Mouse (Mus musculus): ENCODE results near the gene Pou3f3. TPM values are rescaled to one million over a fixed set of nuclear protein-coding genes. Genes with fewer than 3 reads are reported as not detected.

The Pou3f3 gene
- polyA plus RNA-seq, 1 experiment: not detected

GRCm38 (mm10) chr1:42688541-42689125 lies 6.9 kb upstream of the Pou3f3 start:
- Histone ChIP-seq H3K27me3 (ENCODE audit: control insufficient read depth, insufficient read depth, low read length) (peaks cover 19% of the 10 kb centered on the region), H3K4me3 (ENCODE audit: extremely low read depth, insufficient read depth, insufficient read length) (no peak overlapping the region), H3K36me3 (ENCODE audit: control insufficient read depth, insufficient read depth, low read length) (no peaks in the 10 kb centered on the region), H3K4me1 (ENCODE audit: control insufficient read depth, insufficient read depth, insufficient read length) (no peaks in the 10 kb centered on the region), H3K27ac (ENCODE audit: insufficient read depth, low read length) (no peak overlapping the region)
- 15% methylated on average over 4 of the region's 4 CpGs for WGBS
- no peak for TF ChIP-seq POLR2A (IDR thresholded peaks at IDR 0.05; ENCODE audit: low read depth, low read length)
- no peak for TF ChIP-seq CTCF (IDR thresholded peaks at IDR 0.05; ENCODE audit: extremely low read depth, insufficient read depth, insufficient read length, insufficient replicate concordance)
- no peak for DNase-seq (ENCODE audit: low read depth in 1 of 2, low spot score in 2 of 2)

GRCm38 (mm10) chr1:42690024-42690575 lies 5.5 kb upstream of the Pou3f3 start:
- no peak for DNase-seq (ENCODE audit: low read depth in 1 of 2, low spot score in 2 of 2)
- WGBS: 10% methylated on average over 4 of the region's 4 CpGs
- peaks cover 19% of the 10 kb centered on the region for H3K27me3 ChIP-seq (ENCODE audit: control insufficient read depth, insufficient read depth, low read length)

GRCm38 (mm10) chr1:42691202-42692170 lies 4.1 kb upstream of the Pou3f3 start:
- DNase-seq (ENCODE audit: low read depth in 1 of 2, low spot score in 2 of 2): no peak
- H3K27me3 ChIP-seq (ENCODE audit: control insufficient read depth, insufficient read depth, low read length): peaks cover 23% of the 10 kb centered on the region
- WGBS: 6% methylated on average over 9 of the region's 9 CpGs
- TF ChIP-seq CTCF (IDR thresholded peaks at IDR 0.05; ENCODE audit: extremely low read depth, insufficient read depth, insufficient read length, insufficient replicate concordance) (no peak), POLR2A (IDR thresholded peaks at IDR 0.05; ENCODE audit: low read depth, low read length) (no peak)
- no peak overlapping the region for H3K27ac ChIP-seq (ENCODE audit: insufficient read depth, low read length)
- no peak overlapping the region for H3K4me3 ChIP-seq (ENCODE audit: extremely low read depth, insufficient read depth, insufficient read length)
- no peaks in the 10 kb centered on the region for H3K36me3 ChIP-seq (ENCODE audit: control insufficient read depth, insufficient read depth, low read length)
- 0 out of 2 replicates have a peak, but pooled peaks cover under 1% of the 10 kb centered on the region for H3K4me1 ChIP-seq (ENCODE audit: control insufficient read depth, insufficient read depth, insufficient read length)

More at GRCm38 (mm10) chr1:42690024-42690575, 5.5 kb upstream of the Pou3f3 start:
- TF ChIP-seq POLR2A (IDR thresholded peaks at IDR 0.05; ENCODE audit: low read depth, low read length) (no peak), CTCF (IDR thresholded peaks at IDR 0.05; ENCODE audit: extremely low read depth, insufficient read depth, insufficient read length, insufficient replicate concordance) (no peak)
- H3K27ac ChIP-seq (ENCODE audit: insufficient read depth, low read length): no peak overlapping the region
- H3K4me3 ChIP-seq (ENCODE audit: extremely low read depth, insufficient read depth, insufficient read length): no peak overlapping the region
- no peaks in the 10 kb centered on the region for H3K4me1 ChIP-seq (ENCODE audit: control insufficient read depth, insufficient read depth, insufficient read length)
- no peaks in the 10 kb centered on the region for H3K36me3 ChIP-seq (ENCODE audit: control insufficient read depth, insufficient read depth, low read length)

- H3K27me3 ChIP-seq (ENCODE audit: control insufficient read depth, insufficient read depth, low read length): peaks cover 25% of the 10 kb centered on the region
These were observed 3.3 kb upstream of the Pou3f3 start for GRCm38 (mm10) chr1:42692221-42692620.

GRCm38 (mm10) chr1:42693101-42693715 lies 2.4 kb upstream of the Pou3f3 start:
- no peak overlapping the region for H3K4me3 ChIP-seq (ENCODE audit: extremely low read depth, insufficient read depth, insufficient read length)
- no peak for DNase-seq (ENCODE audit: low read depth in 1 of 2, low spot score in 2 of 2)
- no peaks in the 10 kb centered on the region for H3K36me3 ChIP-seq (ENCODE audit: control insufficient read depth, insufficient read depth, low read length)
- H3K27me3 ChIP-seq (ENCODE audit: control insufficient read depth, insufficient read depth, low read length): peaks cover 35% of the 10 kb centered on the region
- H3K27ac ChIP-seq (ENCODE audit: insufficient read depth, low read length): no peak overlapping the region
- no peak for TF ChIP-seq CTCF (IDR thresholded peaks at IDR 0.05; ENCODE audit: extremely low read depth, insufficient read depth, insufficient read length, insufficient replicate concordance)
- 5% methylated on average over 21 of the region's 21 CpGs for WGBS
- 0 out of 2 replicates have a peak, but pooled peaks cover 3% of the 10 kb centered on the region for H3K4me1 ChIP-seq (ENCODE audit: control insufficient read depth, insufficient read depth, insufficient read length)

More at GRCm38 (mm10) chr1:42692221-42692620, 3.3 kb upstream of the Pou3f3 start:
- Histone ChIP-seq H3K36me3 (ENCODE audit: control insufficient read depth, insufficient read depth, low read length) (no peaks in the 10 kb centered on the region), H3K27ac (ENCODE audit: insufficient read depth, low read length) (no peak overlapping the region), H3K4me1 (ENCODE audit: control insufficient read depth, insufficient read depth, insufficient read length) (0 out of 2 replicates have a peak, but pooled peaks cover 3% of the 10 kb centered on the region), H3K4me3 (ENCODE audit: extremely low read depth, insufficient read depth, insufficient read length) (no peak overlapping the region)
- WGBS: 8% methylated on average over 1 of the region's 1 CpGs
- TF ChIP-seq POLR2A (IDR thresholded peaks at IDR 0.05; ENCODE audit: low read depth, low read length): no peak
- no peak for TF ChIP-seq CTCF (IDR thresholded peaks at IDR 0.05; ENCODE audit: extremely low read depth, insufficient read depth, insufficient read length, insufficient replicate concordance)
- DNase-seq (ENCODE audit: low read depth in 1 of 2, low spot score in 2 of 2): no peak

- WGBS: 2% methylated on average over 22 of the region's 22 CpGs
- Histone ChIP-seq H3K27me3 (ENCODE audit: control insufficient read depth, insufficient read depth, low read length) (peaks cover 41% of the 10 kb centered on the region), H3K4me3 (ENCODE audit: extremely low read depth, insufficient read depth, insufficient read length) (no peak overlapping the region), H3K36me3 (ENCODE audit: control insufficient read depth, insufficient read depth, low read length) (no peaks in the 10 kb centered on the region), H3K27ac (ENCODE audit: insufficient read depth, low read length) (no peak overlapping the region), H3K4me1 (ENCODE audit: control insufficient read depth, insufficient read depth, insufficient read length) (0 out of 2 replicates have a peak, but pooled peaks cover 3% of the 10 kb centered on the region)
- TF ChIP-seq POLR2A (IDR thresholded peaks at IDR 0.05; ENCODE audit: low read depth, low read length) (no peak), CTCF (IDR thresholded peaks at IDR 0.05; ENCODE audit: extremely low read depth, insufficient read depth, insufficient read length, insufficient replicate concordance) (no peak)
- DNase-seq (ENCODE audit: low read depth in 1 of 2, low spot score in 2 of 2): no peak
These were observed 1.7 kb upstream of the Pou3f3 start for GRCm38 (mm10) chr1:42693852-42694251.

Measured in spleen, adult 2 months (tissue).